ENCODE assay signal across 8 mouse cellular contexts in the genomic region with DNA sequence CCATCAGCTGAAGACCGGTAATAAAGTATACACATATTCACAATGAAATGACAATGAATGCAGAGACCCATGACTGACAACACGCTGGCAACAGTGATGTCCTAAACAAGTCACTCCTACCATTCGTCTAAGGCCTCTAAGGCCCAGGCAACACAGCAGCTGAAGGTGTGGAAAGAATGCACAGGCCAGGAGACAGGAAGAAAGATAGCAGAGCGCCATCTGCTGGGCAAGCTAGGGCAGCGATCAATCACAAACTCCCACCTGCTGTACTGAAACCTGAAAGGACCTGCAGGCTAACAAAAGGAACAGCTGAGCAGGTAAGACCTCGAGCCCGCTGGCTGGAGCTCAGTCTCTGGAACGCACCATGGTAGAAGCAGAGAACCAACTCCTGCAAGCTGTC. TPM values are rescaled to one million over a fixed set of nuclear protein-coding genes. Genes with fewer than 3 reads are reported as not detected.
DNase-seq lines count a peak whose midpoint lies in the region; ATAC-seq and TF ChIP-seq lines count a peak whose summit lies in the region.

No protein-coding gene starts in this region.

- H3K27me3 ChIP-seq in ES-Bruce4 (ENCODE audit: control insufficient read depth, insufficient read depth, low read length, poor library complexity, severe bottlenecking), result no peaks in the 10 kb centered on the region
- H3K27me3 ChIP-seq in embryonic facial prominence, embryonic 15.5 days, result no peaks in the 10 kb centered on the region

- peaks cover 17% of the 10 kb centered on the region for H3K36me3 ChIP-seq in ES-Bruce4 (ENCODE audit: control insufficient read depth, insufficient read depth, low read length, poor library complexity, severe bottlenecking)
- peaks cover 39% of the 10 kb centered on the region for H3K36me3 ChIP-seq in embryonic facial prominence, embryonic 15.5 days

- WGBS in embryonic facial prominence, embryonic 15.5 days, result 25% methylated on average over 8 of the region's 8 CpGs

- DNase-seq in heart, postnatal 36 days, result peak; percentile 59 to 65
- peak; percentile 53 to 71 for DNase-seq in layer of hippocampus, adult 2 months (ENCODE audit: low spot score in 2 of 2)
- peak; percentile 49 for DNase-seq in lung, postnatal 10 days
- peak; percentile 79 for DNase-seq in retina, postnatal 1 day
- DNase-seq in thymus, postnatal 36 days, result peak; percentile 53 to 55

- no peak overlapping the region for H3K9ac ChIP-seq in ES-Bruce4 (ENCODE audit: low read depth, poor library complexity, severe bottlenecking)
- no peak overlapping the region for H3K9ac ChIP-seq in embryonic facial prominence, embryonic 15.5 days

- TF ChIP-seq POLR2A in ES-Bruce4 (IDR thresholded peaks at IDR 0.05; ENCODE audit: insufficient read depth, low read length), result no peak
- no peak for TF ChIP-seq POLR2A in bone marrow macrophage, adult 2 months (IDR thresholded peaks at IDR 0.05; ENCODE audit: borderline replicate concordance, low read depth, low read length)

- no peak for TF ChIP-seq EP300 in ES-Bruce4 (IDR thresholded peaks at IDR 0.05; ENCODE audit: insufficient read depth, low read depth, low read length)

- intact Hi-C loops in heart, postnatal 36 days (cut with DNase I), result loop anchor here (1.0 to 10.0 kb wide), 4 partner anchors 132 to 305 kb away; no protein-coding TSS in a partner anchor

- H3K9me3 ChIP-seq in ES-Bruce4 (replicated peaks; ENCODE audit: control insufficient read depth, insufficient read depth, low read length, poor library complexity, severe bottlenecking), result no peaks in the 10 kb centered on the region
- no peaks in the 10 kb centered on the region for H3K9me3 ChIP-seq in embryonic facial prominence, embryonic 15.5 days (replicated peaks)

- peak; percentile 97 for TF ChIP-seq CTCF in ES-Bruce4 (IDR thresholded peaks at IDR 0.05; ENCODE audit: low read depth, low read length)
- peak; percentile 92 for TF ChIP-seq CTCF in bone marrow macrophage, adult 2 months (IDR thresholded peaks at IDR 0.05; ENCODE audit: low read depth, low read length)
- peak; percentile 95 for TF ChIP-seq CTCF in layer of hippocampus, adult 2 months (conservative IDR thresholded peaks at IDR 0.05)

- H3K4me3 ChIP-seq in ES-Bruce4 (ENCODE audit: low read depth, low read length), result no peak overlapping the region
- no peak overlapping the region for H3K4me3 ChIP-seq in bone marrow macrophage, adult 2 months (ENCODE audit: insufficient read depth, low read length)
- no peak overlapping the region for H3K4me3 ChIP-seq in embryonic facial prominence, embryonic 15.5 days (replicated peaks)
- no peak overlapping the region for H3K4me3 ChIP-seq in layer of hippocampus, adult 2 months

- no peak overlapping the region for H3K4me2 ChIP-seq in embryonic facial prominence, embryonic 15.5 days (replicated peaks)

- ATAC-seq in embryonic facial prominence, embryonic 15.5 days (ENCODE audit: insufficient number of reproducible peaks, low FRiP score, low TSS enrichment, low read depth), result peak; percentile 29; the same call in 1 of the 2 replicates

- H3K27ac ChIP-seq in ES-Bruce4 (ENCODE audit: insufficient read depth, low read length), result no peak overlapping the region
- H3K27ac ChIP-seq in bone marrow macrophage, adult 2 months (ENCODE audit: insufficient read depth, low read depth, low read length), result no peak overlapping the region
- no peak overlapping the region for H3K27ac ChIP-seq in embryonic facial prominence, embryonic 15.5 days (replicated peaks)
- H3K27ac ChIP-seq in layer of hippocampus, adult 2 months, result no peak overlapping the region

- no peaks in the 10 kb centered on the region for H3K4me1 ChIP-seq in ES-Bruce4 (ENCODE audit: control insufficient read depth, insufficient read depth, low read length)
- H3K4me1 ChIP-seq in bone marrow macrophage, adult 2 months (ENCODE audit: control insufficient read depth, insufficient read depth, low read length), result peaks cover 4% of the 10 kb centered on the region
- H3K4me1 ChIP-seq in embryonic facial prominence, embryonic 15.5 days, result no peaks in the 10 kb centered on the region

RNA-seq across cellular contexts. Expression of a gene that starts 48.6 kb away (rescaled TPM):
- polyA plus RNA-seq in ES-Bruce4 (2011; ENCODE audit: insufficient read depth, insufficient read length, low read depth, missing spikeins), result 71.2 and 73.0 TPM in 2 replicates
- polyA plus RNA-seq in bone marrow macrophage, adult 2 months (2012; ENCODE audit: insufficient read depth, insufficient read length, missing spikeins), result 48.3 and 56.7 TPM in 2 replicates
- 22.1 and 24.2 TPM in 2 replicates for polyA plus RNA-seq in embryonic facial prominence, embryonic 15.5 days (2015; fragmentation: Nextera tagmentation; extraction: Ambion mirVana)
- 1 to 10 TPM; 7.8 to 8.2 TPM for total RNA-seq in heart, postnatal 36 days (2021)
- 10 to 100 TPM; 12.7 to 15.4 TPM for total RNA-seq in layer of hippocampus, adult 2 months (2021)

RNA-seq across cellular contexts. Expression of a gene that starts 48.8 kb away (rescaled TPM):
- polyA plus RNA-seq in ES-Bruce4 (2011; ENCODE audit: insufficient read depth, insufficient read length, low read depth, missing spikeins), result 35.1 and 36.4 TPM in 2 replicates
- polyA plus RNA-seq in bone marrow macrophage, adult 2 months (2012; ENCODE audit: insufficient read depth, insufficient read length, missing spikeins), result 20.4 and 22.5 TPM in 2 replicates
- polyA plus RNA-seq in embryonic facial prominence, embryonic 15.5 days (2015; fragmentation: Nextera tagmentation; extraction: Ambion mirVana), result 70.4 and 75.4 TPM in 2 replicates
- total RNA-seq in heart, postnatal 36 days (2021), result 10 to 100 TPM; 16.7 to 19.5 TPM
- total RNA-seq in layer of hippocampus, adult 2 months (2021), result 10 to 100 TPM; 16.3 to 17.2 TPM
